Mouse (Mus musculus) cerebellum, postnatal 10 days (tissue): ENCODE measurements around the gene 0610010F05Rik.
"Not testable (repeated sequence)": the region's sequence is repeated elsewhere in the genome, so short reads cannot be mapped to it uniquely, and the experiment has no call there.

ENCODE experiments used
- DNase-seq, 2 experiments: peaks; one replicate each; pipeline ENCODE4 v3.0.0; 2021; ENCODE audit warnings: mixed read lengths in 2 of 2

0610010F05Rik gene

GRCm38 (mm10) chr11:23632945-23633878 is at the start of gene 0610010F05Rik:
Gene 0610010F05Rik (minus strand): TSS chr11:23633639.
- DNase-seq: peak; percentile 92 to 95

GRCm38 (mm10) chr11:23682561-23682960 is 49.1 kb upstream of the 0610010F05Rik start:
- no peak for DNase-seq

GRCm38 (mm10) chr11:23680435-23680950 is 47.1 kb upstream of the 0610010F05Rik start:
- no peak for DNase-seq

DNA sequence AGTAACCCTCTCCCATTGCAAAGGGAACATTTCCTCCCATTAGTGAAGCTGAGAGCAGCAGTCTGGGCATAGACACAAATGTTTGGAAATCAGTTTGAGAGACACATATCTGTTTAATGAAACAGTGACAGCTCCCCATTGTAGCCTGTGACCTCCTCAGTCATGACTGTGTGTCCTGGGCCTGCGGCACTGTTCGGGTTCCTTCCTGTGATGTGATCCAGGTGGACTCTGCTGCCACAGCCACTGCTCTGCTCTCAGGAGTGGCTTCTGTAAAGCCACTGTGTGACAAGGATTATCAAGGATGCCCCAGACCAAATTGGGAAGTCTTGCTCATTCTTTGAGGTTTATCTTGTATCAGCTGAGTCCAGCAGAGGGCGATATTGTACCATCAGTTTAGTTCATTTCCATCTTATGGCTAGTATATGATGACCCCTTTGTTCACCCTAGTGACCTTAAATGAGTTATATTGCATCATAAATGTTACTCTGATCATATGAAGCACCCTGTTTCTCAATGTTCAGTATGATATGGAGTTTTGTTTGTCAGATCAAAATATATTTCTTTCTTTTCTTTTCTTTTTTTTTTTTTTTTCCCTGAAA is 45.7 kb upstream of the 0610010F05Rik start:
- DNase-seq: peak; percentile 78 to 84

GRCm38 (mm10) chr11:23676100-23676499 is 42.7 kb upstream of the 0610010F05Rik start:
- DNase-seq: no peak

DNA sequence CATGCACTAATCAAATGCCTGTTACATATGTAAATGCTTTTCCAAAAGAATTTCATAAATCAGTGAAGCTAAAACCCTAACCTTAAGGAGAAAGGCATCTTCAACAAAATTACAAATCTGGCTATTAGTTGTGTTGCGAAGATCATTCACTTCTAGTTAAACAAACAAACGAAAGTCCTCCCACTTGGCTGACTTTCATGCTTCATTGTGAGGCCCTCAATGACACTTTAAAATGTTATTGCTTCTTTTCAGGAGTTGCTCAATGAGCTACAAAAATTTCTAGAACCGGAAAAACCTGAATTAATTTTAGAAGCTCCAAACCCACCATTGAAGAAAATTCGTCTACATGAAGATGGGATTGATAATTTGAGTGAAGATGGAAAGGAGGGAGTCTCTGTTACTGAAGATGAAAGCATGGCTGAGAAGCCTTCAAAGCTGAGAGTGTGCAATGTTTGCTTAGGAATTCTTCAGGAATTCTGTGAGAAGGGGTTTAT is 38.9 kb upstream of the 0610010F05Rik start:
- DNase-seq: no peak

GRCm38 (mm10) chr11:23667128-23667527 is 33.7 kb upstream of the 0610010F05Rik start:
- DNase-seq: peak; percentile 29 to 49

DNA sequence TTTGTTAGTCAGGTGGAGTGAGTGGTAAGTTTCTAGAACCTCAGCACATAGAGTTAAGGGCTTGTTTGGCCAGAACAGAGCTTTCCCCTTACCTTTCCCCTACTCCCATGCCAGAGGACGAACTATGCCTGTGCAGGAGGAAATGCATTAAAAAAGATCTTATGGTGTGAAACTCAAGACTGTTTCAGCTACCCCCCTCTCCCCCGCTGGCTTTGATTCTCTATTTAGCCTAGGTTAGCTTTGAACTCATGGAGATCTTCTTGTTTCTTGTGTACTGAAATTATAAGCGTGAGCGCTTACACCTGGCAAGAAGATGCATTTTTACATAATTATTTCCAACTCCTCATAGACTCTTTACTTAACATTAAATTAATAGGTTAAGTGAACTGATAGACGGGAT is 33.1 kb upstream of the 0610010F05Rik start:
- DNase-seq: peak in 1 of 2 experiments; percentile 51

- DNase-seq: peak; percentile 97 to 99
These were observed 32.5 kb upstream of the 0610010F05Rik start, which contains the start of gene Pex13 for GRCm38 (mm10) chr11:23665798-23666501. Gene Pex13 (minus strand): TSS chr11:23665959.

DNA sequence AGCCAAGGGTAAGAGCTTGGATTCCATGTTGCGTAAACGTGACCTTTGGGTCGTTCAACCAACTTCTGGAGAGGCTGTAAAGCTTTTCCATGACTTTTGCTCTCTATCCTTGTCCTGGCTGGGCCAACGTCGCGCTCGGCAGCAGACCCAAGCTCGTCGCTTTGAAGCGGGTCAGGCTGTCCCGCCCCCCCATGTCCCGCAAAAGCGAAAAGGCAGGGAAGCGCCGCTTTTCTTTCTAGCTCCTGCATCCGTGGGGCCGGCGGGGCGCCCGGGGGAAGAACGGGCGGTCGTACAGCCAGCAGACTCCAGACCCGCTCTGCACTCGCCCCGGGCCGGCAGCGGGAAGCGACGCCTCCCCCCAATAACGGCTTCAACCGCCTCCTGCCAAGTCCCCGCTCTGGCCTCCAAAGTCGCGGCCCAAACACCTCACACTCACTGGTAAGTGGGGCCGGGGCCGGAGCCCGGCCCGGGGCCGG is 31.9 kb upstream of the 0610010F05Rik start, which contains the start of gene Pus10:
Gene Pus10, plus strand, starts transcription at position 364 of the 476 bp plus-strand sequence.
- no peak for DNase-seq

DNA sequence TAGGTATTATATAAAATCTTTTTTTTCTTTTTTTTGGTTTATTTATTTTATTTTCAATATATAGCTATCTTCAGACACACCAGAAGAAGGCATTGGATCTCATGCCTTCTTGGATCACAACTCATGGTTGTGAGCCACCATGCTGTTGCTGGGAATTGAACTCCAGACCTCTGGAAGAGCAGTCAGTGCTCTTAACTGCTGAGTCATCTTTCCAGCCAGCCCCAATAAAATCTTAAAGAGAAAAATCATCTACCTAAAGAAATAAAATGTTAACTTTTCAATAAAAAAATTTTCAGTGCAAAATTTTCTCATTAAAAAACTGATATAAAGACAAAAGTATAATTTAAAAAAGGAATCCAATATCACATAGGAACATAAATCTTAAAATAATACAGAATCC is 30.8 kb upstream of the 0610010F05Rik start:
- DNase-seq: no peak

DNA sequence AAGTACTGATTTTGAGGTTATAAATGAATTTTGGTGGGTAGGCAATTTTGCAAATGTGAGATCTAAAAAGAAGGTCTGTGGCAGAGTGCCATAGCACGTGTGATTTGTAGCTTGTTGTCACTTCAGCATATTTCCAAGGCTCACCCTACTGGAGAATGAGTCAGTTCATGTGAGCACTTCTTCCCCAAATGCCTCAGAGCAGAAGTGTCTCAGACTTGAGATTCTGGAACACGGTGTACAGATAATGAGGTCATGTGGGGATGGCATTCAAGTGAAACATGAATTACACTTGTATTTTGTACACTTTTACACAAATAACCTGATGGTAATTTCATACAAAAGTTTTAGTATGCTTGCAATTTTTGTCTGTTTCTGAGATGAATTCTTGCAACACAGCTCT is 24.4 kb upstream of the 0610010F05Rik start:
- DNase-seq: no peak

DNA sequence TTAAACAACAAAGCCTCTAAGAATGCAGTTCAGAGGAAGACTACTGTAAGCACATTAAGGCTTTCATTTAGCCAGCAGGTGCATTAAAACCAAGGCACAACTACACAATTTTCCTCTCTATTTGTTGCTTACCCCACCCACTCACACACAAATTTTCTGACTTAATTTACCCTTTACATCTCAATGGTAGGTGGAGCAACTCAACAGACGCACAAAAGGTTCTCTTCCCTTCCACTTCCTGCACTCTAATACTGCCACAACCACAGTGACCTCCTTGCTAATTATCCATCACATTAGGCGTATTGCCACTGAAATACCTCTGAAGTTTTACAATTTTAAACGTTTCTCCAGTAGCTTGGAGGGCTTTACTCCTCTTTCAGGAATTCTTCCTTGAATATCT is 20.2 kb upstream of the 0610010F05Rik start:
- no peak for DNase-seq

GRCm38 (mm10) chr11:23647835-23648234 is 14.4 kb upstream of the 0610010F05Rik start:
- DNase-seq: no peak

GRCm38 (mm10) chr11:23647431-23647830 is 14.0 kb upstream of the 0610010F05Rik start:
- no peak for DNase-seq

DNA sequence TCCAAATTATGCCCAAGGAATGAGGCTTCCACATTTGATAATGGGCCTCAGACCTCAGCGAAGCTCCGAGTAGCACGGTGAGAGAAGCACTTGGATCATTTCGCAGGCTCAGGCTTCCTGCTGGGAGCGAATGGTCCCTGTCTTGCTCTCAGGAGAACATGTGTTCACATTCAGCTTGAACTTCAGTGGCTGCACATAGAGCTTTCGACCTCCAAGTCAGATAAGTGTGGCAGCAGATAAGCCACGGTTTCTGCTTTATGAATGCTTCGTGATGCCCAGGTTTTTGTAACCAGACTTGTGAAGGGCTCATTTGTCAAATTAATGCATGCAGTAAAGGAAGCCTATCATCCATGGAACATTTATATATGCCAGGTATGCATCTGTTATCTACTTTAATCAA is 1.1 kb upstream of the 0610010F05Rik start:
- peak in 1 of 2 experiments; percentile 28 for DNase-seq

GRCm38 (mm10) chr11:23633879-23634215 is 408 bp upstream of the 0610010F05Rik start:
- DNase-seq: peak in 1 of 2 experiments; percentile 4

GRCm38 (mm10) chr11:23630664-23631063 is 2.8 kb downstream of the 0610010F05Rik start:
- no peak for DNase-seq

GRCm38 (mm10) chr11:23618995-23619394 is 14.4 kb downstream of the 0610010F05Rik start:
- no peak for DNase-seq

- DNase-seq: no peak
These were observed 18.9 kb downstream of the 0610010F05Rik start for GRCm38 (mm10) chr11:23614546-23614945.

- DNase-seq: not testable (repeated sequence)
These were observed 26.1 kb downstream of the 0610010F05Rik start for GRCm38 (mm10) chr11:23607291-23607690.

- no peak for DNase-seq
These were observed 63.3 kb downstream of the 0610010F05Rik start for GRCm38 (mm10) chr11:23570130-23570529.

DNA sequence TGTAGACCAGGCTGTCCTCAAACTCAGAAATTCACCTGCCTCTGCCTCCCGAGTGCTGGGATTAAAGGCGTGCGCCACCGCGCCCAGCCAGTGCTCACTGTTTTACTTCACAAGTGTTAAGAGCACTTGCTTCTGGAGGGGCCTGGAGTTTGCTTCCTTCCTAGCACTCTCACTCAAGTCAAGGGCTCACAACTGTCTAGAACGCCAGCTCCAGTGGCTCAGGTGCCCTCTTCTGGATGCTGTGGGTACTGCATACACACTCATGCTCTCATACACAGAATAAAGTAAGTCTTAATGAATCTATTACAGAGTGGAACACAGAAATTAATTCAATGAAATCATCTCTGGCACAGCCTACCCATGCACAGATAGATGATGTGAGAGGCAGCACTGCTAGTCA is 67.7 kb downstream of the 0610010F05Rik start:
- peak; percentile 86 to 90 for DNase-seq
